Mouse (Mus musculus) stomach, postnatal 0 days (tissue): Measurements from ENCODE around the gene Sept8.
"Not testable (repeated sequence)": the region's sequence is repeated elsewhere in the genome, so short reads cannot be mapped to it uniquely, and the experiment has no call there.

Source experiments
- CTCF ChIP-seq: IDR thresholded peaks from 2 replicates; pipeline ENCODE4 v1.5.1; 2016; ENCODE audit warnings: antibody characterized with exemption, low read depth, mild to moderate bottlenecking, moderate library complexity
- EP300 ChIP-seq: optimal IDR thresholded peaks from 2 replicates; pipeline ENCODE3; 2016; ENCODE audit warnings: antibody characterized with exemption

DNA sequence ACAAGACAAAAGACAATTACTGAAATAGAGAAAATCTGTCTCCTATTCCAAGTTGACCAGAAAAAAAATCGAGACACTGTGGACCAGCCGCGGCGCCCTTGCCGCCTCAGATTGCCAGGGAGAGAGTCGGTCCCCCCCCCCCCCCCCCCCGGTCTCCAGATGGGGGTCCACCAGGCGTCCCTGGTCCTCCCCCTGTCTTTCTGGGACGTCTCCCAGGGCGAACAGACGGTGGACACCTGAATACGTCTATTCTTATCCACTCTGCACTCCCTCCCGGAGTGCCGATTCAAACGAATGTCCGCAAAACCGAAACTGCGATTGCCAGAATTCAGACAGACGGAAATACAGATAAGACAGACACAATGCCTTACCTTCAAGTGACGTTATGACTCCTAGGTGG is 37.5 kb downstream of the Sept8 start:
- not testable (repeated sequence) for TF ChIP-seq CTCF, EP300
